ENCODE assay signal across 13 mouse cellular contexts in genomic region chr15:99847207-99847881, GRCm38 (mm10). TPM values are rescaled to one million over a fixed set of nuclear protein-coding genes. Genes with fewer than 3 reads are reported as not detected.
A peak's percentile ranks its signal among the peaks of the same experiment; 100 is the strongest.
DNase-seq lines count a peak whose midpoint lies in the region; ATAC-seq and TF ChIP-seq lines count a peak whose summit lies in the region.
"Had no signal": no experiment of that assay in that cellular context is flagged by ENCODE, and none has a peak within 500 bp of the region (broad histone marks: within the 10 kb centered on the region; RNA-seq: fewer than 3 reads in every experiment).

No protein-coding gene starts in this region.

- H3K36me3 ChIP-seq in embryonic facial prominence, embryonic 13.5 days = no peaks in the 10 kb centered on the region; the same call in 1 of the 2 replicates
- no peaks in the 10 kb centered on the region for H3K36me3 ChIP-seq in embryonic facial prominence, embryonic 10.5 days (replicated peaks)
- H3K36me3 ChIP-seq in lung, postnatal 0 days (ENCODE audit: insufficient read depth, low read length) = no peaks in the 10 kb centered on the region
- H3K36me3 ChIP-seq in stomach, embryonic 14.5 days (ENCODE audit: control insufficient read depth, insufficient read depth, low read length) = peaks cover 5% of the 10 kb centered on the region; the same call in 1 of the 2 replicates
- no peaks in the 10 kb centered on the region for H3K36me3 ChIP-seq in midbrain, embryonic 11.5 days (ENCODE audit: control insufficient read depth, insufficient read depth, low read length)
- H3K36me3 ChIP-seq: hindbrain, embryonic 10.5 days; midbrain, embryonic 15.5 days had no signal

- no peak overlapping the region for H3K4me2 ChIP-seq in embryonic facial prominence, embryonic 13.5 days
- peak overlapping the region; percentile 38 for H3K4me2 ChIP-seq in lung, postnatal 0 days (replicated peaks; ENCODE audit: low read depth, low read length)
- no peak overlapping the region for H3K4me2 ChIP-seq in stomach, embryonic 14.5 days (replicated peaks; ENCODE audit: low read depth, low read length)
- H3K4me2 ChIP-seq in midbrain, embryonic 11.5 days = no peak overlapping the region
- H3K4me2 ChIP-seq: midbrain, embryonic 15.5 days had no signal

- no peak for ATAC-seq in embryonic facial prominence, embryonic 13.5 days (ENCODE audit: insufficient number of reproducible peaks, insufficient read depth, low FRiP score, low TSS enrichment, low read depth)
- peak; percentile 57 for ATAC-seq in lung, postnatal 0 days
- no peak for ATAC-seq in stomach, embryonic 14.5 days (ENCODE audit: insufficient number of reproducible peaks, insufficient read depth, low FRiP score, low read depth)
- ATAC-seq in midbrain, embryonic 11.5 days (ENCODE audit: low FRiP score) = no peak
- ATAC-seq: midbrain, embryonic 15.5 days had no signal

- DNase-seq in embryonic facial prominence, embryonic 10.5 days (ENCODE audit: low spot score) = no peak
- peak; percentile 63 for DNase-seq in lung, postnatal 0 days (ENCODE audit: low spot score)
- DNase-seq in lung, adult 2 months = no peak
- peak; percentile 61 for DNase-seq in kidney, postnatal 10 days
- DNase-seq in adrenal gland, adult 8-10 months = no peak
- DNase-seq in midbrain, embryonic 11.5 days (ENCODE audit: low spot score, missing footprints) = no peak
- DNase-seq: B cell, adult 2 months; gastrocnemius, postnatal 10 days; retina, postnatal 1 day had no signal

- peaks cover 18% of the 10 kb centered on the region for H3K4me1 ChIP-seq in embryonic facial prominence, embryonic 13.5 days
- peaks cover 19% of the 10 kb centered on the region for H3K4me1 ChIP-seq in embryonic facial prominence, embryonic 10.5 days
- peaks cover 4% of the 10 kb centered on the region; the same call in 1 of the 2 replicates for H3K4me1 ChIP-seq in lung, postnatal 0 days (ENCODE audit: insufficient read depth, low read depth, low read length)
- H3K4me1 ChIP-seq in lung, adult 2 months (ENCODE audit: control insufficient read depth, insufficient read depth, low read length) = peaks cover 27% of the 10 kb centered on the region
- peaks cover 31% of the 10 kb centered on the region for H3K4me1 ChIP-seq in stomach, embryonic 14.5 days (ENCODE audit: control insufficient read depth, insufficient read depth, low read length)
- no peaks in the 10 kb centered on the region for H3K4me1 ChIP-seq in midbrain, embryonic 11.5 days (ENCODE audit: control insufficient read depth, insufficient read depth, low read length)
- H3K4me1 ChIP-seq: midbrain, embryonic 15.5 days had no signal

- peak; percentile 54 for TF ChIP-seq EP300 in lung, postnatal 0 days (IDR thresholded peaks at IDR 0.05)

- 66% methylated on average over 13 of the region's 13 CpGs for WGBS in embryonic facial prominence, embryonic 13.5 days
- WGBS in embryonic facial prominence, embryonic 10.5 days = 78% methylated on average over 13 of the region's 13 CpGs
- 6% methylated on average over 13 of the region's 13 CpGs for WGBS in lung, postnatal 0 days
- 10% methylated on average over 13 of the region's 13 CpGs for WGBS in lung, adult 2 months
- WGBS in stomach, embryonic 14.5 days = 36% methylated on average over 13 of the region's 13 CpGs
- WGBS in midbrain, embryonic 11.5 days = 84% methylated on average over 13 of the region's 13 CpGs

- H3K4me3 ChIP-seq in embryonic facial prominence, embryonic 13.5 days = no peak overlapping the region
- H3K4me3 ChIP-seq in embryonic facial prominence, embryonic 10.5 days = no peak overlapping the region
- H3K4me3 ChIP-seq in lung, postnatal 0 days (ENCODE audit: low read depth, low read length) = no peak overlapping the region
- H3K4me3 ChIP-seq in lung, adult 2 months (replicated peaks; ENCODE audit: extremely low read depth, low read depth, low read length) = no peak overlapping the region
- no peak overlapping the region for H3K4me3 ChIP-seq in stomach, embryonic 14.5 days (ENCODE audit: low read depth, low read length)
- H3K4me3 ChIP-seq in midbrain, embryonic 11.5 days (ENCODE audit: low read depth, low read length) = no peak overlapping the region
- H3K4me3 ChIP-seq: hindbrain, embryonic 10.5 days; midbrain, embryonic 15.5 days had no signal

- no peak for TF ChIP-seq POLR2A in lung, adult 2 months (IDR thresholded peaks at IDR 0.05; ENCODE audit: borderline replicate concordance, extremely low read depth, low read depth, low read length)

- no peaks in the 10 kb centered on the region for H3K9me3 ChIP-seq in embryonic facial prominence, embryonic 13.5 days
- no peaks in the 10 kb centered on the region for H3K9me3 ChIP-seq in embryonic facial prominence, embryonic 10.5 days
- H3K9me3 ChIP-seq in lung, postnatal 0 days (ENCODE audit: low read length) = no peaks in the 10 kb centered on the region
- peaks cover 2% of the 10 kb centered on the region; the same call in 1 of the 2 replicates for H3K9me3 ChIP-seq in stomach, embryonic 14.5 days (ENCODE audit: control insufficient read depth, low read depth, low read length)
- no peaks in the 10 kb centered on the region for H3K9me3 ChIP-seq in midbrain, embryonic 11.5 days (ENCODE audit: control insufficient read depth, low read length)
- H3K9me3 ChIP-seq: hindbrain, embryonic 10.5 days; midbrain, embryonic 15.5 days had no signal

- no peak for TF ChIP-seq CTCF in lung, postnatal 0 days (IDR thresholded peaks at IDR 0.05)
- no peak for TF ChIP-seq CTCF in lung, adult 2 months (IDR thresholded peaks at IDR 0.05; ENCODE audit: insufficient read depth, low read length)

- no peaks in the 10 kb centered on the region for H3K27me3 ChIP-seq in embryonic facial prominence, embryonic 13.5 days
- no peaks in the 10 kb centered on the region for H3K27me3 ChIP-seq in embryonic facial prominence, embryonic 10.5 days (replicated peaks; ENCODE audit: low read depth, poor library complexity, severe bottlenecking)
- no peaks in the 10 kb centered on the region for H3K27me3 ChIP-seq in lung, postnatal 0 days (replicated peaks; ENCODE audit: insufficient read depth, low read length)
- no peaks in the 10 kb centered on the region for H3K27me3 ChIP-seq in stomach, embryonic 14.5 days (ENCODE audit: control insufficient read depth, insufficient read depth, low read length)
- no peaks in the 10 kb centered on the region for H3K27me3 ChIP-seq in midbrain, embryonic 11.5 days (ENCODE audit: control insufficient read depth, insufficient read depth, low read length)
- H3K27me3 ChIP-seq: midbrain, embryonic 15.5 days had no signal

- H3K9ac ChIP-seq in embryonic facial prominence, embryonic 13.5 days = no peak overlapping the region
- H3K9ac ChIP-seq in lung, postnatal 0 days (replicated peaks; ENCODE audit: low read depth) = no peak overlapping the region
- H3K9ac ChIP-seq in stomach, embryonic 14.5 days (replicated peaks; ENCODE audit: low read depth, low read length) = no peak overlapping the region
- H3K9ac ChIP-seq in midbrain, embryonic 11.5 days (ENCODE audit: low read length) = no peak overlapping the region
- H3K9ac ChIP-seq: midbrain, embryonic 15.5 days had no signal

- peak overlapping the region; percentile 24 for H3K27ac ChIP-seq in embryonic facial prominence, embryonic 13.5 days
- H3K27ac ChIP-seq in embryonic facial prominence, embryonic 10.5 days (replicated peaks) = no peak overlapping the region; the same call in 1 of the 2 replicates
- H3K27ac ChIP-seq in lung, postnatal 0 days (ENCODE audit: low read length) = no peak overlapping the region
- H3K27ac ChIP-seq in stomach, embryonic 14.5 days (ENCODE audit: low read length) = peak overlapping the region; percentile 63; the same call in 1 of the 2 replicates
- H3K27ac ChIP-seq in midbrain, embryonic 11.5 days (ENCODE audit: low read depth, low read length) = no peak overlapping the region
- H3K27ac ChIP-seq: hindbrain, embryonic 10.5 days; midbrain, embryonic 15.5 days had no signal

RNA-seq across cellular contexts. Expression of gene Lima1, which starts 27.9 kb away (rescaled TPM):
- 98.4 and 105 TPM in 2 replicates for polyA plus RNA-seq in embryonic facial prominence, embryonic 13.5 days (2015; fragmentation: Nextera tagmentation; extraction: Ambion mirVana)
- 62.3 and 65.4 TPM in 2 replicates for polyA plus RNA-seq in embryonic facial prominence, embryonic 10.5 days (2016; fragmentation: Nextera tagmentation; extraction: Ambion mirVana)
- 28.6 and 38.5 TPM in 2 replicates for polyA plus RNA-seq in lung, postnatal 0 days (2015; fragmentation: Nextera tagmentation; extraction: Ambion mirVana)
- 23.6 and 29.7 TPM in 2 replicates for polyA plus RNA-seq in lung, adult 2 months (2012; rRNA removed)
- 69.4 and 78.0 TPM in 2 replicates for polyA plus RNA-seq in stomach, embryonic 14.5 days (2014; fragmentation: Nextera tagmentation; extraction: Ambion mirVana)
- 10 to 100 TPM; 42.8 to 70.7 (median 52.7) TPM for total RNA-seq in adrenal gland, adult 8-10 months (2022)
- 22.0 and 25.9 TPM in 2 replicates for polyA plus RNA-seq in midbrain, embryonic 11.5 days (2014; fragmentation: Nextera tagmentation; extraction: Ambion mirVana)

Comparison
In these comparisons a context has a peak if more than half of its experiments do, and no peak if none do; other contexts are left out.
1. H3K27ac ChIP-seq: peak in embryonic facial prominence, embryonic 13.5 days (single experiment) and stomach, embryonic 14.5 days (single experiment); none in embryonic facial prominence, embryonic 10.5 days (single experiment), lung, postnatal 0 days (single experiment) and midbrain, embryonic 11.5 days (single experiment).
2. DNase-seq: peak in lung, postnatal 0 days (single experiment) and kidney, postnatal 10 days (single experiment); none in embryonic facial prominence, embryonic 10.5 days (single experiment), lung, adult 2 months (single experiment), adrenal gland, adult 8-10 months (single experiment) and midbrain, embryonic 11.5 days (single experiment).